Mouse (Mus musculus) ES-CJ7 (cell line): ENCODE measurements around the gene Psmc2.

Experiments used
- DNase-seq: peaks from one replicate; pipeline ENCODE4 v3.0.0; 2011; ENCODE audit warnings: low read depth, low spot score

The Psmc2 gene

GRCm38 (mm10) chr5:21785053-21785452, at the start of gene Psmc2, which contains the start of gene Dnajc2:
TSS of gene Psmc2 (plus strand) at chr5:21785283.
TSS of gene Dnajc2 (minus strand) at chr5:21785251.
- peak; percentile 92 for DNase-seq

DNA sequence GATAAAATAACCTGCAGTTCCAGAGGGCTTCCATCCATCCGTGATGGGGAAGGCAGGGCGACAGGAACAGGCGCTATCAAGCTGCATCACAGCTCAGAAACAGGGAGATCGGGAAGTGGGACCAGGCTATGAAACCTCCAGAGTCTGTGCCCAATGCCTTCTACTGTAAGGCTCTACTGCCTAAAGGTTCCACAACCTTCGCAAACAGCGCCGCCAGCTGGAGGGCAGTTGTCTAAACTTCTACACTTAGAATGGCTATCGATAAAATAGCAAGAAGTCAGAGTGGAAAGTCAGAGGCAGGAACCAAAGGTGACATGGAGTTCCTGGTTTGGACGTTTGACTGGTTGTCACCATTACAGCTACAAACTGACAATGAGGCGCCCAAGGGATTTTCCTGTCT, 49.5 kb upstream of the Psmc2 start:
- peak; percentile 90 for DNase-seq

GRCm38 (mm10) chr5:21736046-21736445, 49.0 kb upstream of the Psmc2 start:
- DNase-seq = no peak

DNA sequence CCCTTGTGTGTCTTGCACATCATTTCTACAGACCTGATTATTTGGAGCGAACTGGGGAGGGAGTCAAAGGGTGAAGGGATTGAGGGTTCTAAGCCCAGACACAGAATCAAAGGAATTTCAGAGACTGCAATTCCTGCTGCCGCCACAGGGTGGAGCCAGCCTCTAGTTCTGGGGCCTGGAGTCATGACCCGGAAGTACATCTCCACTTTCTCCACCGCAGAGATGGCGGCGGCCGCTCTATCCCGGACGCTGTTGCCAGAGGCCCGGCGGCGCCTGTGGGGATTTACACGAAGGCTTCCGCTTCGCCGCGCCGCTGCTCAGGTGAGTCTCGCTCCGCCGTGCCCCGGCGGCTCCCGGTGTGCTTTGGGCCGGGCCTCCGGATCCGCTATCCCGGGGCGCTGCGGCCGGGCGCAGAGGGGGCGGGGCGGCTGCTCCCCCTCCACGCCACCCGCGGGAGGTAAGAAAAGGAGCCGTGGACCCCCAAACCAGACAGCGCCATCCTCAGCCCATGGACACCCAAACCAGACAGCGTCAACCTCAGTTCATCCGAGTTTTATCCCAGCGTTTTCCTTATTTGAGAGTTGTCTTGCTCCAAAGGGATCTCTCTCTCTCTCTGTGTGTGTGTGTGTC, 48.0 kb upstream of the Psmc2 start, which contains the start of gene Pmpcb:
TSS of gene Pmpcb (plus strand) at position 186 of the 630 bp plus-strand sequence.
- DNase-seq = peak; percentile 92

GRCm38 (mm10) chr5:21737620-21738019, 47.5 kb upstream of the Psmc2 start:
- DNase-seq = no peak

DNA sequence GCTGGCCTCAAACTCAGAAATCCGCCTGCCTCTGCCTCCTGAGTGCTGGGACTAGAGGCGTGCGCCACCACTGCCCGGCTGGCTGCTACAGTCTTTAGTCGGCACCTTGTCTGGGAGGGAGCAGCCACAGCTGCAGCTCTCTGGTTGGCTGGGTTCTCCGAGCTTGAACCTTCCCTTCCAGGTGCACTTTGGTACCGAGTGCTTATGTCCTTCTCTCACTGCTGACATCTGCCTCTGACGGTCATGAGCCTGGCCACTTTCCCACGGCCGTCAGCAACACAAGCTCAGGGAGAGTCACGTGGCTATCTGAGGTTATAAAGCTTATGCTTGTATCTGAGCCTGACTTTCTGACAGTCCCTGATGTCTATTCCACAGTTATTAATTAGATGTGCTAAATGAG, 46.0 kb upstream of the Psmc2 start:
- no peak for DNase-seq

DNA sequence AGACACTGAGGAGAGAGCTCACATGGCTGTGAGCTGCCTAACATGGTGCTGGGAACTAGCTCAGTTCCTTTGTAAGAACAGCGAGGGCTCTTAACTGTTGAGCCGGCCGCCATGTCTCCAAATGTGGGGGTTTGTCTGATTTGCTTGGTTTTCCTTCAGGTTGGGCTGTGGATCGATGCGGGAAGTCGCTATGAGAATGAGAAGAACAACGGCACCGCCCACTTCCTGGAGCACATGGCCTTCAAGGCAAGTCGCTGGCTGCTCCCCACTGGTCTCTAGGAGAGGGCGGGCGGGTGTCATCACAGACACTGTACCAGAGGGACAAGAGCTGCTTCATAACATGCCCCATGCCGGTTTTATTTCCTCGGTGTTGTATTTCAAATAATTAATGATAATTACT, 45.2 kb upstream of the Psmc2 start:
- peak; percentile 59 for DNase-seq

- no peak for DNase-seq
Measured at GRCm38 (mm10) chr5:21743606-21744005, 41.5 kb upstream of the Psmc2 start.

DNA sequence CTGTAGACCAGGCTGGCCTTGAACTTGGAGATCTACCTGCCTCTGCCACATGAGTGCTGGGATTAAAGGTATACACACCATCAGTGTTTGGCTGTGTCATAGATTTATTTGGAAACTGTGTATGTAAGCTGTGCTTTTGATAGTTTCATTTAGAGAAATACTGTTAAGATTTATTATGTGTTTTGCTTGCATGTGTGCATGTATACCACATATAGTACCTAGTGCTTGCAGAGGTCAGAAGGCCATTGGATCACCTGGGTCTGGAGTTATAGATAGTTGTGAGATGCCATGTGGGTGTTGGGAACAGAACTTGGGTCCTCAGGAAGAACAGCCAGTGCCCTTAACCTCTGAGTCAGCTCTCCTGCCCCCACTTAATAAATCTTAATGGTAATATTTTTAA, 40.4 kb upstream of the Psmc2 start:
- no peak for DNase-seq

DNA sequence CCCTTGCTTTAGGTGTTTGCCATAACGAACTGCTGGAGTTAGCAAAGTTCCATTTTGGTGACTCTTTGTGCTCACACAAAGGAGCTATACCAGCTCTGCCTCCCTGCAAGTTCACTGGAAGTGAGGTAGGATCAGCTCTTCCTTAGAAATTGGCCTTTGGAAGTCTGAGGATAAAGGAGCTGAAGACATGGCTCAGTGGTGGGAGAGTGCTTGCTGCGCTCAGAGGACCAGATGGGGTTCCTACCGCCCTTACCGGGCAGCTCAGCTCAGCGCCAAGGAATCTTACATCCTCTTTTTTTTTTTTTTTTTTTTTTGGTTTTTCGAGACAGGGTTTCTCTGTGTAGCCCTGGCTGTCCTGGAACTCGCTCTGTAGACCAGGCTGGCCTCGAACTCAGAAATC, 39.1 kb upstream of the Psmc2 start:
- DNase-seq = no peak

- DNase-seq = no peak
Measured at GRCm38 (mm10) chr5:21768506-21768905, 16.6 kb upstream of the Psmc2 start.

DNA sequence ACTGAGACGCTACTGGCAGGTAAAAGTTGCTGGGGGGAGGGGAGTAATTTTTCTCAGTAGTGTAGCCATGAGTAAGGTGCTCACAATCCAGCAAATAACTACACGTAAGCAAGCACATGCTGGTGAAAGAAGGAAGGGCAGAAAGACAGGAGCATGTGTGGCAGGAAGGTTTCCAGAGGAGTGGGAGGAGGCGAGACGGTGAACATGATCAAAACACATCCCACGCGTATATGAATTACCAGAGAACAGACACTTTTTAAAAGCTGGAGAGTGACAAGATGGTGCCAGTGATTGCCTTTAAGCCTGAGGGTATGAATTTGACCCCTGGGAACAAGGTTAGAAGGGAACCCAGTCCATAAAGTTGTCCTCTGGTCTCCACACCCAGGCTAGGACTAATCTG, 15.2 kb upstream of the Psmc2 start:
- DNase-seq = no peak

GRCm38 (mm10) chr5:21776491-21776890, 8.6 kb upstream of the Psmc2 start:
- peak; percentile 50 for DNase-seq

- peak; percentile 35 for DNase-seq
Measured at GRCm38 (mm10) chr5:21784161-21785052, 676 bp upstream of the Psmc2 start.

GRCm38 (mm10) chr5:21785776-21786175, 693 bp downstream of the Psmc2 start:
- DNase-seq = no peak

- DNase-seq = peak; percentile 94
Measured at GRCm38 (mm10) chr5:21786258-21787185, 1.4 kb downstream of the Psmc2 start.

GRCm38 (mm10) chr5:21787186-21788105, 2.4 kb downstream of the Psmc2 start:
- no peak for DNase-seq

DNA sequence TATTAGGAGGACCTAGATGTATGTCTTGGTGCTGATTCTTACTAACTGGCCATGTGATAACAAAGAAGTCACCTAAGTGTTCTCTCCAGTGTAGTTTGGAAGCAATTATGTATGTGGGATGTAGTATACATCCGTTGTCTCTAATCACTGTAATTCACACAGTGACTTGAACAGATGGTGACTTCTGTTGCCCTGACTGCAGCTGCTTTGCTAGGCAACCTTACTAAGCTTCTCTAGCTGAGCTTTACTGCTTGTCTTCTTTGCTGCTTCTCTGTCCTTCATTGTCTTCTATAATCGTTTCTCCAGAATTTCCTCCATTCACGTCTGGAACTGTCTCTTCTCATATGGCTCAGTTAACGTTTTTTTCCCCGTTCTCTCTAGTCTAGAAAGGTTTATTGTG, 4.0 kb downstream of the Psmc2 start:
- no peak for DNase-seq

DNA sequence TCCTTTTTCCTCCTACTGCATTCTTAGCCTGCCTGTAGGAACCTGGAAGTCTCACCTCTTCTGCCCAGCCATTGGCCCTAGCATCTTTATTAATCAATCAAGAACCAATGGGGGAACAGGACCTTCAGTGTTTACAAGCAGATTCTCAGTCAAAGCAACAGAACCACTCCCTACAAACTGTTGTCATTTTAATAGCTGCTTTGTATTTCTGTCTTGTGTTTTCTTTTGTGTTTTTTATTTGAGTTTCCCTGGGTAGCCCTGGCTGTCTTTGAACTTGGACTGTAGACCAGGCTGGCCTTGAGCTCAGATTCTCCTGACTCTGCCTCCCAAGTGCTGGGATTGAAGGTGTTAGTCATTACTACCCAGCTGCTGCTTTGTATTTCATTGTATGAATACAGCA, 7.1 kb downstream of the Psmc2 start:
- peak; percentile 86 for DNase-seq

GRCm38 (mm10) chr5:21802907-21803306, 17.8 kb downstream of the Psmc2 start:
- no peak for DNase-seq
